Mouse (Mus musculus) bone marrow, adult 2 months (tissue): ENCODE data around the gene Myo16. TPM values are rescaled to one million over a fixed set of nuclear protein-coding genes. Genes with fewer than 3 reads are reported as not detected.

Source experiments
- H3K27ac ChIP-seq: fragments of 200-500 bp; 2 replicates; pipeline ENCODE4 v1.5.1; 2012; ENCODE audit warnings: low read depth, mild to moderate bottlenecking, control low read depth, inconsistent platforms, low read length; ENCODE audit not compliant: control insufficient read depth, poor library complexity, insufficient read depth
- H3K4me1 ChIP-seq: fragments of 200-500 bp; 2 replicates; pipeline ENCODE4 v1.6.1; 2011; ENCODE audit warnings: low read length; ENCODE audit not compliant: control insufficient read depth, insufficient read depth
- H3K4me3 ChIP-seq: fragments of 200-500 bp; replicated peaks from 2 replicates; pipeline ENCODE3; 2011; ENCODE audit warnings: mild to moderate bottlenecking, low read depth, low read length, control low read depth; ENCODE audit not compliant: control insufficient read depth
- CTCF ChIP-seq: fragments of 200-500 bp; IDR thresholded peaks from 2 replicates; pipeline ENCODE4 v1.5.1; 2011; ENCODE audit warnings: low read length, control low read depth; ENCODE audit not compliant: control insufficient read depth, insufficient read depth
- POLR2A ChIP-seq: fragments of 200-500 bp; IDR thresholded peaks from 2 replicates; pipeline ENCODE4 v1.6.1; 2011; ENCODE audit warnings: low read depth, mild to moderate bottlenecking, control low read depth, low read length, borderline replicate concordance; ENCODE audit not compliant: control insufficient read depth
- WGBS: fragments of 180-500 bp; shearing (Covaris S2); methylation state at CpG from one replicate; pipeline ENCODE4 v1.1.7; 2018; 5-methylcytosine and 5-hydroxymethylcytosine counted together
- polyA plus RNA-seq: library from polyadenylated mRNA; stranded (reverse); fragments of >200 nt; gene quantifications from 2 replicates; pipeline ENCODE4 v1.2.4, GENCODE M21; 2011; ENCODE audit warnings: low replicate concordance; ENCODE audit not compliant: missing spikeins, insufficient read depth, insufficient read length

Gene Myo16
- polyA plus RNA-seq, 1 experiment: not detected

DNA sequence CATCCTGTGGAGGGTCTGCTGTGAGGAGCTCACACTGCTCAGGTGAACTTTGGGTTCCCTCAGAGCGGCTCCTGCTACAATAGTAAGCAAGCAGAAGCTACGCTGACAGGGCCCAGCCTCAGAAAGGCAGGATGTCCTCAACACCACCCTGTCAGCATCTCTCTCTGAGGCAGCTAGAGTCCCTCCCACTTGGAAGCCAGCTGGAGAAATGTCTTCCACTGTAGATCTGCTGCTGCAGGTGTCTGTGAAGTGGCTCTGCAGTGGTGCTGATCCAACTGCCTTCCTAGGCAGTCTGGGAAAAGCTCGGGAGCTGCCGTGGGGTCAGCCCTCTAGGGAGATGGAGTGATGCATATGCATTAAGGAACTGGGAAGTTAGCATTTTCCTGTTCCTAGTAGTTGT is 414.7 kb downstream of the Myo16 start:
- WGBS: 84% methylated on average over 4 of the region's 4 CpGs
- Histone ChIP-seq H3K27ac (no peak overlapping the region), H3K4me1 (no peaks in the 10 kb centered on the region), H3K4me3 (no peak overlapping the region)
- no peak for TF ChIP-seq CTCF
- no peak for TF ChIP-seq POLR2A

DNA sequence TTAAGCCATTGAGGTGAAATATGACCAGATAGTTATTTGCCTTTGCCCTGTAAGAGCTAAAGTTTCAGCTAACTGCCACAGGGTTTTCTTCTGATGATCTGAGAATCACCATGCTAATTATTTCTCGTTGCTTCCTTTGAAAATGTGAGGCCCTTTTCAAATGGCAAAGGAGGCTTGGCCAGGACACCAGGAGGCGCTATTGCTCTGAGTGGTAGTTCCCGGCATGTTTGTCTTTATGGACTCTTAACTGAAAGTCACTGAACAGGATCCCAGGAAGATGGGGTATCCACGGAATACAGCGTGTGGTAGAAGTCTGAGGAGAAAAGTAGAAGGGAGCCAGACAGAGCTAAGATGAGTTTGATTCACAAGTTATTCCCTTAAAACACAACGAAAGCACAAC is 420.4 kb downstream of the Myo16 start:
- WGBS: 18% methylated on average over 6 of the region's 6 CpGs
- Histone ChIP-seq H3K27ac (no peak overlapping the region), H3K4me1 (no peaks in the 10 kb centered on the region), H3K4me3 (no peak overlapping the region)
- TF ChIP-seq CTCF: peak; percentile 79
- TF ChIP-seq POLR2A: no peak

DNA sequence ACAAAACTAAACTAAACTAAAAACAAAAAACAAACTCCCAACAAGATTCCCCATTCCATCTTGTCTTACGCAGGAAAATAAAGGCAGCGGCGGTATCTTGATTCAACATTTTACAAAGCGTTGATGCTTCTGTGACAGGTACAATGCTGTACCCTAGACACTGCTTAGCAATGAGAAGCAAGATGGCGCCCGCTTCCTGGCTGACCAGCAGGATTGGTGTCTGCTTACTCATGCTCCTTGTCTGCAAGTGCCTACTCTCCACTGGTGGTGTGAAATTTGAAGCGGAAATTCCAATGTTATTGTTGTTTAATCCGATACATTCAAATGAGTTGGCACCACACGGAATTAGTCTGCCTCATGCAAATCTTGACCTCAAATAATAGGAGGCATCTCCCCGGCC is 421.5 kb downstream of the Myo16 start:
- H3K27ac ChIP-seq: no peak overlapping the region
- WGBS: 90% methylated on average over 10 of the region's 10 CpGs

DNA sequence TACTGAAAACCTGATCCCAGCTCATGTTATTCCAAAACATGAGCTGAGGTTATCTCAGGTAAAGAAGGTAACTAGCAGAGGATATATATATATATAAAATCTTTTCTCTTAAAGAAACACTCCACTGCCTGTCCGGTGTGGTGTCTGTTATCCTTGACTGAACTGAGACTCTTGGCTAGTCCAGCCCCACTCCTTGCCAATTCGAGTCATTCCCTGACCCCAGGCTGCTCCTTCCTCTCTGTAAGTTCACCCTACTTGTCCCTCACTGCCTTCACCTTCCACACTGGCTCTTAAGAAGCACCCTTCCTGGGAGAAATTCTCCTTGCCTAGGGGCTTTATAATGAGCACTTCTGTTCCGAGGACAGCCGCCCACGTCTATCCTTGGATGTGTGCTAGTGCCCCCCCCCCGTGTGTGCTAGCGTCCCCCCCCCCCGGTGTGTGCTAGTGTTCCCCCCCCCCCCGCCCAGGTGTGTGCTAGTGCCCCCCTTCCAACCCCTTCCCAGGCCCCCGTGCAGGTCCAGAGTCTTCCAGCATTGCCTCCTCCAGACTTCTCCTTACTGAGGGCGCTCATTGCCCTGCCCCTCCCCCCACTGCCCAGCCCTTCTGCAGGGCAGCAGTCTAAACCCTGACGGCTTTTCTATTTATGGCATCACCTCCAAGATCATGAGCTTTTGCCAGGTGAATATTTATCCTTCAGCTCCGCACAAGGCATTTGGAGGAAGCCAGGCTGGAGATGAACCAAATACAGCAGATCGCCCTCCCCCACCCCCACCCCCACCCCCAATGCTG is 433.4 kb downstream of the Myo16 start:
- Histone ChIP-seq H3K27ac (no peak overlapping the region), H3K4me1 (no peaks in the 10 kb centered on the region), H3K4me3 (no peak overlapping the region)
- 43% methylated on average over 12 of the region's 14 CpGs for WGBS
- TF ChIP-seq CTCF: no peak
- no peak for TF ChIP-seq POLR2A

More for the DNA sequence above, 421.5 kb downstream of the Myo16 start:
- no peaks in the 10 kb centered on the region for H3K4me1 ChIP-seq
- no peak overlapping the region for H3K4me3 ChIP-seq
- TF ChIP-seq POLR2A (no peak), CTCF (no peak)

DNA sequence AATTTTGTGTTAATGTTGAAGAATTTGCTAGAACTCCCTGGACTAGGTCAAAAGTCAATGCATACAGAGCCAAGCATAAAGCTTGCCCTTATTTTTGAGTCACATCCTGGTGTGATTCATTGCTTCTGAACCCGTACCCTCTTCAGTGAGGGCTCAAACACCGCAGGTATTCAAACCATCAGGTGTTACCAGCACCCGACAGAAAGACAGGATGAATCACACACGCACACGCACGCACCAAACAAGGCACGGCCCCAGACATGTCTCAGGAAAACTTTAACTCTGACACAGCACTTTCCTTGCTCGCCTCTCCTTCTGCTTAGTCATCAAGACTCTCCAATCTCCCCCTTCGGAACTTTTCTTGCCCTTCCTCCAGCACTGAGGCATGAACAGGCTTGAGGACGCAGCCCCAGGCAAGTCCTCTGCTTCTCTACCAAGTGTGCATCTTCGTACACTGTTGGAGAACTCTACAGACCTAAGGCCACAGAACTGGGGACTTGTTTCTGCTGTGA is 435.8 kb downstream of the Myo16 start:
- no peaks in the 10 kb centered on the region for H3K4me1 ChIP-seq
- 34% methylated on average over 11 of the region's 11 CpGs for WGBS

DNA sequence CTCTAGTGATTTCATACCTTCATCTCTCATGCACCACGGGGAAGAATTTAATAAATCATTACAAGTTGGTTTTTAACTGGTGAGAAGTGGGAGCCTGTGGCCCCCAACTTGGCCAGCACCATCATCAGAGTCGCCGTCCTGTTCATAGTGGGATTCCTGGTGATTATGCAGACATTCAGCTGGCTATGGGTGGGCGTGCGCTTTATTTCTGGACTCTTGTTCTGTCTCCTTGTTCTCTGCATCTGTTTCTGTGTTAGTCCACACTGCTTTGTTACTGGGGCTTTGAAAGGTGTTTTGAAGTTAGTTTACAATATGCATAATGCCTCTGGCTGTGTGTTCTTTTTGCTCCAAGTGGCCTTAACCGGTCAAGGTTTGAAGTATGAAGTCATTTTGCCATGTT is 439.2 kb downstream of the Myo16 start:
- Histone ChIP-seq H3K4me3 (no peak overlapping the region), H3K27ac (no peak overlapping the region), H3K4me1 (no peaks in the 10 kb centered on the region)
- TF ChIP-seq CTCF: no peak
- TF ChIP-seq POLR2A: no peak
- 85% methylated on average over 6 of the region's 6 CpGs for WGBS

More for the DNA sequence above, 435.8 kb downstream of the Myo16 start:
- TF ChIP-seq CTCF (no peak), POLR2A (no peak)
- H3K4me3 ChIP-seq: no peak overlapping the region
- no peak overlapping the region for H3K27ac ChIP-seq

DNA sequence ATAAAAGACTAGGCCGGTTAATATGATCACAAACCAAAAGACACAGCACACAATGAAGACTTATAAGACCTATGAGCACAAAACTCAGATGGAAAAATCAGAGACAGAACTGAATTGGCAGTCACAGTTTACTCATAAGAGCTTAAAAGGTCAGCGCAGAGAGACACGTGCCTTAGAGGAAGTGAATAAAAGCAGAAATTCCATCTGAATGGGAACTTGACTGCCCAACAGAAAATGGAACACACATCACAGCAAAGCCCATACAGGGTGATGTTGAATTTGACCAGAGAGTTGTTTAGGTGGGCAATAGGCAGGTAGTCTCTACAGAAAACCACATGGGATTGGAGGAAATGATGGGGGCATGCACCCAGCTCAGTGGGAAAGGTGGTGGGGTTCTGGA is 442.6 kb downstream of the Myo16 start:
- Histone ChIP-seq H3K4me3 (no peak overlapping the region), H3K27ac (no peak overlapping the region), H3K4me1 (no peaks in the 10 kb centered on the region)
- no peak for TF ChIP-seq POLR2A
- WGBS: 53% methylated on average over 3 of the region's 3 CpGs

DNA sequence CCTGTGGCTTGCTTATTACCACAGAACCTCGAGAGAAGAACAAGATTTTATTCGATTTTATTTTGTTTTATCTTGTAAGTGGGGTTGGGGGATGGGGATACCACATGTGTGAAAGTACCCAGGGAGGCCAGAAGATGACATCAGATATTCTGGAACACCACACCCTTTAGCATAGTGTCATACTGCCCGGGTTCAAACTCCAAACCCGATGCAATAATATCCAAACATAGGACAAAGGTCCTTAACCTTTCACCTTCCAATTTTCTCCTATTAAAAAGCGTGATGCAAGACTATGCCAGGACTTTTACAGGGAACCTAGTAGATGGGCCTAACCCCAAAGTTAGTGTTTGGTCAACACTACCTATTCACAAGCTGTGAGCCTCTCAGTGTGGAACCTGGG is 443.9 kb downstream of the Myo16 start:
- no peak overlapping the region for H3K4me3 ChIP-seq
- WGBS: 66% methylated on average over 5 of the region's 5 CpGs
- no peak overlapping the region for H3K27ac ChIP-seq
- TF ChIP-seq POLR2A: no peak
- no peak for TF ChIP-seq CTCF
- no peaks in the 10 kb centered on the region for H3K4me1 ChIP-seq
